Mouse (Mus musculus) embryonic facial prominence, embryonic 11.5 days (tissue): ENCODE results near the gene Sdk2. TPM values are rescaled to one million over a fixed set of nuclear protein-coding genes. Genes with fewer than 3 reads are reported as not detected.

Experiments used
- ATAC-seq: fragments of 200-750 bp; cut with Nextera tagmentation; replicated peaks from 2 replicates; pipeline ENCODE4 v1.8.0; 2017; ENCODE audit warnings: low read depth; ENCODE audit not compliant: insufficient number of reproducible peaks, low FRiP score, low TSS enrichment
- DNase-seq: peaks from one replicate; pipeline ENCODE4 v3.0.0-alpha.2; 2015; ENCODE audit warnings: low spot score
- H3K27ac ChIP-seq: fragments of 300-500 bp; sonication (generic); replicated peaks from 2 replicates; pipeline ENCODE4 v1.5.1; 2014; ENCODE audit warnings: mild to moderate bottlenecking, low read depth, low read length, control low read depth
- H3K27me3 ChIP-seq: fragments of 300-500 bp; sonication (generic); 2 replicates; pipeline ENCODE4 v1.6.1; 2014; ENCODE audit warnings: mild to moderate bottlenecking, low read length, moderate library complexity, mixed read lengths; ENCODE audit not compliant: control insufficient read depth, insufficient read depth
- H3K36me3 ChIP-seq: fragments of 300-500 bp; sonication (generic); replicated peaks from 2 replicates; pipeline ENCODE4 v1.6.1; 2014; ENCODE audit warnings: low read depth, mild to moderate bottlenecking, low read length, moderate library complexity, mixed read lengths; ENCODE audit not compliant: control insufficient read depth, insufficient read depth
- H3K4me1 ChIP-seq: fragments of 300-500 bp; sonication (generic); 2 replicates; pipeline ENCODE4 v1.6.1; 2014; ENCODE audit warnings: low read length, mixed read lengths; ENCODE audit not compliant: control insufficient read depth, insufficient read depth
- H3K4me2 ChIP-seq: fragments of 300-500 bp; sonication (generic); 2 replicates; pipeline ENCODE4 v1.6.1; 2014; ENCODE audit warnings: low read depth, mild to moderate bottlenecking, control low read depth, low read length, moderate library complexity
- H3K4me3 ChIP-seq: fragments of 300-500 bp; sonication (generic); 2 replicates; pipeline ENCODE4 v1.5.1; 2014; ENCODE audit warnings: low read depth, low read length, control low read depth
- H3K9ac ChIP-seq: fragments of 300-500 bp; sonication (generic); replicated peaks from 2 replicates; pipeline ENCODE4 v1.6.1; 2014; ENCODE audit warnings: mild to moderate bottlenecking, control low read depth, low read length
- H3K9me3 ChIP-seq: fragments of 300-500 bp; sonication (generic); replicated peaks from 2 replicates; pipeline ENCODE4 v1.6.1; 2016; ENCODE audit warnings: mild to moderate bottlenecking, low read length, inconsistent platforms, mixed read lengths; ENCODE audit not compliant: control insufficient read depth
- WGBS: fragments of 180-500 bp; shearing (Covaris S2); extraction: QIAGEN DNeasy Blood & Tissue Kit; methylation state at CpG from one replicate; pipeline ENCODE4 v1.1.7; 2014; 5-methylcytosine and 5-hydroxymethylcytosine counted together
- polyA plus RNA-seq: library from polyadenylated mRNA; unstranded; fragments of >200 nt; fragmentation: Nextera tagmentation; extraction: Ambion mirVana; gene quantifications from 2 replicates; pipeline ENCODE4 v1.2.1, GENCODE M21; 2014

The Sdk2 gene
- polyA plus RNA-seq, 1 experiment from 2014 or later, result 0.88 TPM

GRCm38 (mm10) chr11:114071998-114072397 lies 5.2 kb upstream of the Sdk2 start:
- WGBS, result 36% methylated on average over 8 of the region's 8 CpGs
- H3K4me2 ChIP-seq, result no peak overlapping the region
- H3K9me3 ChIP-seq, result no peaks in the 10 kb centered on the region
- peaks cover 8% of the 10 kb centered on the region for H3K4me1 ChIP-seq
- H3K4me3 ChIP-seq, result no peak overlapping the region
- H3K27ac ChIP-seq, result no peak overlapping the region
- peak; percentile 72 for DNase-seq
- H3K36me3 ChIP-seq, result no peaks in the 10 kb centered on the region
- H3K27me3 ChIP-seq, result no peaks in the 10 kb centered on the region
- ATAC-seq, result no peak
- H3K9ac ChIP-seq, result no peak overlapping the region

DNA sequence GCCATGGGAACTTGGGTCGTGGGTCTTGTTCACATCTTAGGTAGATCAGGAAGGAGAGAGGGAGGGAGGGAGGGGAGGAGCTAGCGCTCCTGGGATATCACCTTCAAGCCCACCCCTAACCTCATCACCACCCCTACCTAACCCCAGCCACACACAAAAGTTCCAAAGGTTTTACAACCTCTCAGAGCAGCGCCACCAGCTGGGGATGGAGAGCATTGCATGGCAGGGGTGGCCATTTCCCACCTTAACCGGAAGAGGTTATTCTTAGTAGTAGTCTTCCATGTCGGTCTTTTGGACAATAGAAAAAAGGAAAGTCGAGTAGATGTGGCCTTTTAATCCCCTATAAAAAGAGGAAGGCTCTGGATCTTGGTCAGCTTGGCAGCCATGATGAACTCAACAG lies 4.0 kb upstream of the Sdk2 start:
- no peak overlapping the region for H3K4me2 ChIP-seq
- no peak overlapping the region for H3K27ac ChIP-seq
- H3K4me1 ChIP-seq, result peaks cover 10% of the 10 kb centered on the region
- no peaks in the 10 kb centered on the region for H3K36me3 ChIP-seq
- H3K4me3 ChIP-seq, result no peak overlapping the region
- H3K9ac ChIP-seq, result no peak overlapping the region
- ATAC-seq, result no peak
- no peaks in the 10 kb centered on the region for H3K9me3 ChIP-seq
- WGBS, result 69% methylated on average over 6 of the region's 6 CpGs
- DNase-seq, result no peak
- H3K27me3 ChIP-seq, result no peaks in the 10 kb centered on the region

- no peak overlapping the region for H3K9ac ChIP-seq
- ATAC-seq (no peak), DNase-seq (no peak)
- no peaks in the 10 kb centered on the region for H3K36me3 ChIP-seq
- no peaks in the 10 kb centered on the region; the same call in 1 of the 2 replicates for H3K27me3 ChIP-seq
- no peaks in the 10 kb centered on the region for H3K9me3 ChIP-seq
- H3K4me3 ChIP-seq, result no peak overlapping the region
- no peak overlapping the region for H3K27ac ChIP-seq
- no peak overlapping the region for H3K4me2 ChIP-seq
- peaks cover 17% of the 10 kb centered on the region for H3K4me1 ChIP-seq
- 67% methylated on average over 8 of the region's 8 CpGs for WGBS
Measured at GRCm38 (mm10) chr11:114070131-114070530, 3.3 kb upstream of the Sdk2 start.

DNA sequence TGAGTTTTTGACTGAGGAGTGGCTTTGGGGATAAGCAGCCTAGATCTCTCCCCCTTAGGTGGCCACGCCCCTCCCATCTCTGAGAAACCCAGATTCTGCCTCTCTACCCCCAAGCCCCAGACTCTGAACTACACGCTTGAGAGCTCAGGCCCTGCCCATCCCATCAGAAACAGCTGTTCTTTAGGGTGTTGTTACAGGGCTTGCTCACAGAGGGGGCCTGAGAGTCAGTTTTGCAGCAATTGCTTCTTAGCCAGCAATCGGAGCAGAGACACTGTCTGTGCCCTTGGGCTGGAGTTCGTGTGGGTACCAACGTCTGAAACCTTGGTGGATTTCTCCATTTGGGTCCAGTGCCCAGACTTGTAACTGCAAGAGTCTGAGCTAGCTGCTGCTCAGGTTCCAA lies 1.5 kb upstream of the Sdk2 start:
- Histone ChIP-seq H3K4me1 (peaks cover 17% of the 10 kb centered on the region), H3K4me3 (no peak overlapping the region), H3K9ac (no peak overlapping the region), H3K36me3 (no peaks in the 10 kb centered on the region), H3K27ac (no peak overlapping the region), H3K27me3 (peaks cover 8% of the 10 kb centered on the region), H3K4me2 (no peak overlapping the region), H3K9me3 (no peaks in the 10 kb centered on the region)
- ATAC-seq (0 out of 2 replicates have a peak, but pooled peaks have one; percentile 26), DNase-seq (peak; percentile 90)
- WGBS, result 4% methylated on average over 5 of the region's 5 CpGs

- peak overlapping the region; percentile 71 for H3K9ac ChIP-seq
- H3K27me3 ChIP-seq, result peaks cover 8% of the 10 kb centered on the region
- H3K36me3 ChIP-seq, result no peaks in the 10 kb centered on the region
- no peaks in the 10 kb centered on the region for H3K9me3 ChIP-seq
- H3K4me2 ChIP-seq, result peak overlapping the region; percentile 100
- DNase-seq, result peak; percentile 62
- peak overlapping the region; percentile 56 for H3K27ac ChIP-seq
- H3K4me3 ChIP-seq, result peak overlapping the region; percentile 65
- WGBS, result 0% methylated on average over 86 of the region's 90 CpGs
- H3K4me1 ChIP-seq, result peaks cover 17% of the 10 kb centered on the region
- ATAC-seq, result peak; percentile 12; the same call in 1 of the 2 replicates
Measured at GRCm38 (mm10) chr11:114066098-114066950, 522 bp downstream of the Sdk2 start.

DNA sequence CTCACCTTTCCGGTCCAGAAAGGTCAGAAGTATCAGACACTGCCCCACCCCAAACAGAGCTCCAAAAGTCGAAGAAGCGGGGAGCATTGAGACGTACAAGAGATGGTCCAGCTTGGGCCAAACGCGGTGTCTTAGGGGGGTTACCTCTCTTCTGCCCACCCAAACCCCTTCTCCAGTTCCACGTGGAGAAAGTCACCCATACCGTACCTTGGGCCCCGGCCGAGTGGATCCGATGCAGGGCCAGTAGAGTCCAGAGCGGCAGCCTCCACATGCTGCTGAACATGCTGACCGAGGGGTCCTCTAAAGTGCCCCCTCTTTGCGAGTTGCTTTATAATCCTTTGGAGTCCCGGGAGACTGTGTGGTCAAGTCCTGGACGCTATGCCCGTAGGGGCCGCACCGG lies 1.2 kb downstream of the Sdk2 start:
- H3K4me1 ChIP-seq, result peaks cover 17% of the 10 kb centered on the region
- peak overlapping the region; percentile 100 for H3K4me2 ChIP-seq
- peak overlapping the region; percentile 71 for H3K9ac ChIP-seq
- H3K4me3 ChIP-seq, result peak overlapping the region; percentile 65
- no peak overlapping the region for H3K27ac ChIP-seq
- ATAC-seq, result no peak
- DNase-seq, result no peak
- no peaks in the 10 kb centered on the region for H3K36me3 ChIP-seq
- peaks cover 8% of the 10 kb centered on the region for H3K27me3 ChIP-seq
- no peaks in the 10 kb centered on the region for H3K9me3 ChIP-seq
- whole genome bisulfite sequencing, result 3% methylated on average over 19 of the region's 19 CpGs

DNA sequence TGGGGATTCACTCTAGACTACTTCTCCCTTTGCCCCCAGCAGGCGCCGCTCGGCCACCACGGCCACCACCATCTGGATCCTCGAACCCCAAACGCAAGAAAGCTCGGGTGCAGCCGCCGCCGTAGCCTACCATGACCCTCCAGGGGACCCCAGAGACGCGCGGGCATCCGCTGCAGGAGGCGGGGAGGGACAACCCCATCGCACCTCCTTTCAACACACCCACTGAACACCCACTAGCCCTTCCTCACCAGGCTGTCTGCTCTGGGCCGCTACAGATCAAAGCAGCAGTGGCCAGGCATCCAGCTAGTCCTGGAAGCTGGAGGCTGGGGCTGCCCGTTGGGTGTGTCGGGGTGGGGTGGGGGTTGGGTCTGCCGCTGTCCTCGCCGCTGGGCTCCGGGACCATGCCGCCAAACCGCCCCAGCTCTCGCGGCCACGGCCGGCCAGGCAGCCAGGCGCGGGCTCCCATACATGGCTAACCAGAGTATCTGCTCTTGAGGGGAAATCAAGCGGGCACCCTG lies 1.9 kb downstream of the Sdk2 start:
- peak; percentile 38 for DNase-seq
- H3K9me3 ChIP-seq, result no peaks in the 10 kb centered on the region
- no peak for ATAC-seq
- peak overlapping the region; percentile 71 for H3K9ac ChIP-seq
- peaks cover 17% of the 10 kb centered on the region for H3K4me1 ChIP-seq
- under 1% methylated on average over 32 of the region's 32 CpGs for WGBS
- no peaks in the 10 kb centered on the region for H3K36me3 ChIP-seq
- peaks cover 8% of the 10 kb centered on the region for H3K27me3 ChIP-seq
- peak overlapping the region; percentile 65 for H3K4me3 ChIP-seq
- no peak overlapping the region for H3K27ac ChIP-seq
- peak overlapping the region; percentile 100 for H3K4me2 ChIP-seq

- H3K9me3 ChIP-seq, result no peaks in the 10 kb centered on the region
- no peak for ATAC-seq
- no peak for DNase-seq
- no peak overlapping the region for H3K9ac ChIP-seq
- H3K4me2 ChIP-seq, result no peak overlapping the region
- no peak overlapping the region for H3K4me3 ChIP-seq
- no peak overlapping the region for H3K27ac ChIP-seq
- 0 out of 2 replicates have a peak, but pooled peaks cover 9% of the 10 kb centered on the region for H3K4me1 ChIP-seq
- H3K27me3 ChIP-seq, result peaks cover 8% of the 10 kb centered on the region
- H3K36me3 ChIP-seq, result no peaks in the 10 kb centered on the region
- WGBS, result 70% methylated on average over 7 of the region's 7 CpGs
Measured at GRCm38 (mm10) chr11:114061946-114062345, 4.9 kb downstream of the Sdk2 start.
